Mouse (Mus musculus): ENCODE results near the gene Rnd1.
A peak's percentile ranks its signal among the peaks of the same experiment; 100 is the strongest.

The Rnd1 gene

DNA sequence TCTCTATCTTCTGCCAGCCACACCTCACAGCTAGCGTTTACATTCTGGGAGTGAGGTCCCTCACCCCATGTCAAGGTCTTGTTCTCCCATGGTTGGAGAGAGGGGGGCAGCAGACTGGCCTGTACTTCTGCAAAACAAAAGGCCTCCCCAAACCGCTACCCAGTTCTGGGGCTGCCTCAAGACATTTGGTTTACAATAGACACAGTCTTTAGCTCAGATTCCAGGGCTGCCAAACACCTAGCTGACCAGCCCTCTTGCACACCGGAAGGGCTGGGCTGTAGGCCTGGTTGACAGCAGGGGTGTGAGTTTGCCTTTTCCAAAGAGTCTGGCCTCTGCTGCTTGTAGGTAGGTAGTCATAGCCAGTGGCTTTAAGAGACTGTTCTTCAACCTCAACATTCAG is 40.1 kb downstream of the Rnd1 start:
- DNase-seq (ENCODE audit: low read depth), result no peak

GRCm38 (mm10) chr15:98636517-98636916 is 40.7 kb downstream of the Rnd1 start:
- DNase-seq (ENCODE audit: low read depth), result no peak

- no peak for DNase-seq (ENCODE audit: low read depth)
Measured at GRCm38 (mm10) chr15:98635291-98635841, 41.9 kb downstream of the Rnd1 start.

DNA sequence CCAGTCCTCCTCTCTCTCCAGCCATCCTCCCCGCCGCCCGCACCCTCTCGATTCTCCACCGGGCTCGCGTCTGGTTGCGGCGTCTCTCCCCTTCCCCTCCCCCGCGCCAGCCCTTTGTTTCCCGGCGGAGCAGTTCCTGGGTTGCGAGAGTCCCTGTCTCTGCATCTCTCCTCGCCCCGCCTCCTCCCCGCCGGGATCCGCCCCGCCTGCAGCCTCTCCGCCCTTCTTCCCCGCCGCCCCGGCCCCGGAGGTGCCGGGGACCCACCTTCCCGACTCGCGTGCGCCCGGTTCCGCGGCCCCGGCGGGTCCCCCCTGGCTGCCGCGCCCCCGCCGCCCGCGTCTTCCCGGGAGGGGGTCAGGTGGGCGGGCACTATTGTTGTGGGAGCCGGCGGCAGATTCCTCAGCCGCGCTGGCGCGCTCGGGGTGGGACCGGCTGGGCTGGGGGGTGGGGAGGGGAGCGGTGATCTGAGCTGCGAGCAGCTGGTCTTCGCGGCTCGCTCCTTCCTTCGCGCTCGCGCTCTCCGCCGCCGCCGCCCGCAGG is 42.6 kb downstream of the Rnd1 start:
- DNase-seq (ENCODE audit: low read depth), result peak; percentile 66

DNA sequence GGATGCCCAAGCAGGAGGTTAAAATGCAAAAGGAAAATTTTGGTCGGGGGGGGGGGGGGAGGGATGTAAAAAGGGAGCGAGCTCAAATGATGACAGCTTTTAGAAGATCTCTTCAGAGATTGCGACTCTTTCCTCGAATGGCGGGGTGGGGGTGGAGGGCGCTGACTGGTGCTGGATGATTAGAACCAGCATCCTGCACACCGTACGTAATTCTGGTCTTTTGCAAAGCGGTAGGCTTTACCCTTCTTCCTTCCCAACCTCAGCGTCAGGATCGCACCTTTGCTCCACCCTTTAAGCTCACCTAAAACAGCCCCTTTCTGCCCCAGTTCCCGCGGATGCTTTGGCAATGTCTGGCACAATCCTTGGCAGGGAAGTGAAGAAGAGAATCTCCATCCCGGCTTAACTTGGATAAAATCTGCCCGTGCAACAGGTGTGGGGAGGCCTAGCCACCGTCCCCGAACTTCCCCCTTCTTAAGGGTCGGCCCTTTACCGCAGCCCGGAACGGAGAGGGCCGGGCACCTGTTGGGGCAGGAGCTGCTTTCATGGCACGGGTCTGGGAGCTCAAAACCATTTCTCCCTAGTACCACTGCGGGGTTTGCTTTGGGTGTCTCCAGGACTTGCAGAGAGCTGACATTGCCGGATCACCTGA is 43.3 kb downstream of the Rnd1 start:
- DNase-seq (ENCODE audit: low read depth), result peak; percentile 43

- peak; percentile 32 for DNase-seq (ENCODE audit: low read depth)
Measured at GRCm38 (mm10) chr15:98632921-98633320, 44.3 kb downstream of the Rnd1 start.

DNA sequence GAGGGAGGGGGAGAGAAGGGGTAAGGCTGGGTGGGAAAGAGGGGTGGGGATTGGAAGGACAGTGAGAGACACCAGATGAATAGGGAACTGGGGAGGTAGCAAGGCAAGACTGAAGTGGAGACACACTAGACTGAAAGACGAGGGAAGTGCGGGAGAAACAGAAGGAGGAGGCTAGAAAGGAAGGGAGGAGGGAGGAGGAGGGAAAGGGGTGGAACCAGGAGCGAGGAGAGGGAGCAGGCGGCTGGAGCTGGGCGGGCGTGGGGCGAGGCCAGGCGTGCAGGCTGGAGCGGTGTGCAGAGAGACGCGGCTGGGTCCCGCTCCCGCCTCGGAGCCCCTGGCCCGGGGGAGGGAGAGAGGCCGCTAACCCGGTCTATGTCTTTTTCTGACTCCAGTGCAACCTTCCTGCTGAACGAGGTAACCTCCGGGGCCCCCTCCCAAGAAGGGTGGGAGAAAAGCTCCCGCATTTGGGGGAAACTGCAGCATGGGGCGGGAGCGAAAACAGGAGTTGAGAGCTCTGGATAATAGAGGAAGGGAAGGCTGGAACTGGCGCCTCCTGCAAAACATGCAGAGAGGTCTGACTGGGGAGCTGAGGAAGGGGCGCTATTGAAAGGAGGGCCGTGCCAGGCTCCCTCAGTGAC is 45.0 kb downstream of the Rnd1 start:
- peak; percentile 31 for DNase-seq (ENCODE audit: low read depth)

DNA sequence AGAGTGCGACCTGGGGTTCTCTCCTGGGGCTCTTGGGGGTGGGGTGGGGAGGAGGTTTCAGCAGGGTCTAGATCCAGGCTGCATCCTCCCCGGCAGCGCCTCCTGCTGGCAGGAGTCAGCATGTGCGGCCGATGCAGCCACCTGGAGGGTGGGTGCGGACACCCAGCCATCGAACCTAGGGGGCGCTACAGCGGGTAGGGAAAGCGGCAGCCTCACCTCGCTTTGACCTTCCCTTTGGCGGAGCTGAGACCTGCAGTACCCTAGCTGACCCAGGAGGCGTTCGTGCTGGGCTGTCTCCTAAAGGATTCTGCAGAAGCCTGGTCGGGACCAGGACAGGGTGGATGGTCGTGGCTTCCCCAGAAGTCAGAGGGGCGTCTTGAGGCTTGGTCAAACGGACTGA is 45.8 kb downstream of the Rnd1 start:
- DNase-seq (ENCODE audit: low read depth), result peak; percentile 88

- no peak for DNase-seq (ENCODE audit: low read depth)
Measured at GRCm38 (mm10) chr15:98630540-98630939, 46.7 kb downstream of the Rnd1 start, which contains the start of gene Cacnb3. Gene Cacnb3 (plus strand): TSS chr15:98630840.

- no peak for DNase-seq (ENCODE audit: low read depth)
Measured at GRCm38 (mm10) chr15:98629464-98629863, 47.8 kb downstream of the Rnd1 start.

GRCm38 (mm10) chr15:98628589-98629254 is 48.5 kb downstream of the Rnd1 start:
- DNase-seq (ENCODE audit: low read depth), result peak; percentile 53

DNA sequence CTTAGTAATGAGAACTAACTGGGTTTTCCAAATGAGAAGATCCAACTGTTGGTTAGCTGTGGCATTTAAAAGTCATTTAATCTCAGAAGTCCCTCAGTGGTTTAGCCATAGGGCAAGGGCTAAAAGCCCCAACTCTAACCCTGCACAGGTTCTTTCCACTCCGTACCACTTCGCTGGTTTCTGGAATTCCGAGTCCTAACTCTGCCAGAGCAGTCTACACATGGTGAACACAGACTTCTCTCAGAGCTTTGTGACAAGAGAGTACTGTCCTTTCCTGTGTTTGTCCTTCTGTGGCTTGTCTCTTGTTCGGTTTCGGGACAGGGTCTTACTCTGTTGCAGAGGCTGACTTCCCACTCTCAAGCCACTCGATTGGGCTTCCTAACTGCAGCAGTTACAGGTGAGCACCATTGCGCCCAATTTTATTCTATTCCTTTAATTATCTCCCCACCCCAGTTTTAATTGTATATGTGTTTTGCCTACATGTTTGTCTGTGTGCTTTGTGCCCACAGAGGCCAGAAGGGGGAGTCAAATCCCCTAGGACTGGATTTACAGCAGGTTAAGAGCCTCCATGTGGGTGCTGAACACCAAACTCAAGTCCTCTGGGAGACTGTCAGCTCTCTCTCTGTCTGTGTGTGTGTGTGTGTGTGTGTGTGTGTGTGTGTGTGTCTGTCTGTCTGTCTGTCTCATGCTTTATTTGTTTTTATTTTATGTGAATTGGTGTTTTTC is 50.6 kb downstream of the Rnd1 start:
- no peak for DNase-seq (ENCODE audit: low read depth)

GRCm38 (mm10) chr15:98626078-98626477 is 51.2 kb downstream of the Rnd1 start:
- DNase-seq (ENCODE audit: low read depth), result no peak

GRCm38 (mm10) chr15:98623361-98623821 is 53.9 kb downstream of the Rnd1 start:
- DNase-seq (ENCODE audit: low read depth), result peak; percentile 76

GRCm38 (mm10) chr15:98622721-98623120 is 54.5 kb downstream of the Rnd1 start:
- no peak for DNase-seq (ENCODE audit: low read depth)

GRCm38 (mm10) chr15:98622199-98622598 is 55.1 kb downstream of the Rnd1 start:
- peak; percentile 50 for DNase-seq (ENCODE audit: low read depth)

DNA sequence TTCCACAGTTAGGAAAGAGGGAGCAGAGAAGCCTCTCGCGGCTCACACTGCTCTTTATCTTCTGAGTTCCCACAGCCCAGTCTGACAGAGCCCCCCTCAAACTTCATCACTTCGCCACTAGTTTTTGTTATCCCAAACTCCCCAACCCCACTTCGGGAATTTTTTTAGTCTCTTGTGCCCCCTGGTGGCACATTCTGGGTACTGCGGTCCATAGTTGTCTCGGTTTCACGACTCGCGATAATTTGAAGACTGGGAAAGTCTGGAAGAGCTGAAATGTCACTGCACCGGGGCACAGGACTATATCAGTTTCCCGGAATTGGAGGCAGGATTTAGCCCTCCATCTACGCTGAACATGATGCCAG is 60.1 kb downstream of the Rnd1 start:
- DNase-seq (ENCODE audit: low read depth), result peak; percentile 79

DNA sequence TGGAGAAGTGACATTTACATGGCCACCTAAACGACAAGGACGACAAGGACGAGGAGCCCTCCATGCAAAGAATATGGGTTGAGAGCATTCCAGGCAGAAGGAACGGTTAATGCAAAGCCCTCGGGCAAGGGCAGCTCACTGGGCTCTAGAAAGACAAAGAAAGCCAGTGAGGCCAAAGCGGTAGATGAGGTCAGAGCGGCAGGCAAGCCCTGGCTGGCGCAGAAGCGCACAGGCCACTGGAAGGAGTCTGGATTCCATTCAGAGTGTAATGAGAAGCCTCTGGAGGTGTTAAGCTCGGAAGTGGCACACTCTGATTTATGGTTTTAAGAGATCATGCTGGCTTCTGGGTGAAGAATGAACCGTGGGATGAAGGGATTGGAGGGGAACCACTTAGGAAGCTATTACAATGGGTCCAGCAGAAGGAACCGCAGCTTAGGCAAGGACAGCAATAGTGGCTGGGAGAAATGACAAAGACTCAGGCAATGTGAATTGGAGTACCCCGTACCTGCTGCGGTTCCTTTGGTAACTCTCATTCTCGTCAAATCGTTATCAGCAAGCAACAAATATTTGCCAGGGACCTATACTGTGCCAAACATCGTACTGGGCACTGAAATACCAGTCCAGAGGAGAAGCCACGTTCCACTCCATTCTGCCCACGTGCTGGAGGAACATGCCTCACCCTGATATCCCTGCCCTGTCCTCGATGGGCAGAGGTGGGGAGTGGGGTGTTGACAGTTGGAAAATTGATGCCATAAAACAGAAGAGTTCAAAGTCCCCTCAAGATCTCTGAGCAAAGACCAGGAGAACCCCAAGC is 60.7 kb downstream of the Rnd1 start:
- DNase-seq (ENCODE audit: low read depth), result no peak

DNA sequence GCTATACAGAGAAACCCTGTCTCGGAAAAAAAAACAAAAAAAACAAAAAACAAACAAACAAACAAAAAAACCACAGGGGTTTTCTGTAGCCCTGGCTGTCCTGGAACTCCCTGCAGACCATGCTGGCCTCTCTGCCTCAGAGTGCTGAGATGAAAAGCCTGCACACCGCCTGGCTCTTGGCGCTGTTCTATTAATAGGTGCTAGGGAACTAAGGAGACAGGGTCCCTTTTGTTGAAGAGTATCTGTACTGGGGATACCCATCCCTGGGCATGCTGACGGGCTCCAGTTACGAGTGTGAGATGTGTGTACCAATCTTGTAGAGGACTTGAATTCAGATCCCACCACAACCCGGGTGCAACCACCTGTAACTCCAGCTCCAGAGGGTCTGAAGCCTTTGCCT is 61.5 kb downstream of the Rnd1 start:
- no peak for DNase-seq (ENCODE audit: low read depth)

GRCm38 (mm10) chr15:98614971-98615370 is 62.3 kb downstream of the Rnd1 start:
- no peak for DNase-seq (ENCODE audit: low read depth)

DNA sequence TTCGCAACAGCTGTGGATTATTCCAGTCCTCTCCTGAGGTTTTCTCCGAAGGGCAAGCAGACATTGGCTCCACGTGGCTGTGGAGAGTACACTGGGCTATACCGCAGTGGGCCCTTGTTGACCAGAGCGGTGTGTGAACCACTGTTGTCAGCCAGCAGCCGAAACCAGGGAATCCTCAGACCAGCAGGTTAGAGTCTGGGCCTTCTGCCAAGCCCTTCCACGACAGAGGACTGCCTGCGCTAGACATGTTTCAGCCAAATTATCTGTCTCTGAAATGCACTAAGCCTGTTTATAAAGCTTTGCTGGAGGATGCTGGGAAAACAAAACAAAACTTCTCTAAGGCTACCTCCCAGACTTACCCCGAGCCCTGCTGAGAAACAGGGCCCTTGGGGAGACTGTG is 62.7 kb downstream of the Rnd1 start:
- DNase-seq (ENCODE audit: low read depth), result no peak
